Mouse (Mus musculus) heart, embryonic 14.5 days (tissue): ENCODE measurements around the gene Rasgrf1. TPM values are rescaled to one million over a fixed set of nuclear protein-coding genes. Genes with fewer than 3 reads are reported as not detected.

Source experiments
- ATAC-seq: fragments of 200-750 bp; cut with Nextera tagmentation; 2 replicates; pipeline ENCODE4 v1.8.0; 2017; ENCODE audit warnings: low read depth, moderate TSS enrichment; ENCODE audit not compliant: insufficient number of reproducible peaks, insufficient read depth, low FRiP score
- H3K27ac ChIP-seq, 2 experiments: fragments of 200-500 bp in 1 of 2; fragments of 300-500 bp in 1 of 2; sonication (generic) in 1 of 2; replicated peaks in 1 of 2; 2 replicates each; pipeline ENCODE4 v1.5.1; 2012 to 2014; ENCODE audit warnings: low read depth in 2 of 2, low read length in 2 of 2, control low read depth in 1 of 2, mild to moderate bottlenecking in 1 of 2, mixed read lengths in 1 of 2; ENCODE audit not compliant: control insufficient read depth in 1 of 2, insufficient read depth in 1 of 2
- H3K27me3 ChIP-seq: fragments of 300-500 bp; sonication (generic); 2 replicates; pipeline ENCODE4 v1.6.1; 2014; ENCODE audit warnings: mild to moderate bottlenecking, low read length, control low read depth; ENCODE audit not compliant: control insufficient read depth, insufficient read depth
- H3K36me3 ChIP-seq: fragments of 300-500 bp; sonication (generic); 2 replicates; pipeline ENCODE4 v1.6.1; 2014; ENCODE audit warnings: mild to moderate bottlenecking, control low read depth, low read length, mixed read lengths; ENCODE audit not compliant: control insufficient read depth, insufficient read depth
- H3K4me1 ChIP-seq, 2 experiments: fragments of 200-500 bp in 1 of 2; fragments of 300-500 bp in 1 of 2; sonication (generic) in 1 of 2; 2 replicates each; pipeline ENCODE4 v1.6.1; 2012 to 2014; ENCODE audit warnings: low read length in 2 of 2, control low read depth in 1 of 2, mixed read lengths in 1 of 2; ENCODE audit not compliant: control insufficient read depth in 2 of 2, insufficient read depth in 2 of 2
- H3K4me2 ChIP-seq: fragments of 300-500 bp; sonication (generic); 2 replicates; pipeline ENCODE4 v1.6.1; 2014; ENCODE audit warnings: mild to moderate bottlenecking, low read length
- H3K4me3 ChIP-seq, 2 experiments: fragments of 200-500 bp in 1 of 2; fragments of 300-500 bp in 1 of 2; sonication (generic) in 1 of 2; 2 replicates each; pipeline ENCODE4 v1.5.1; 2012 to 2014; ENCODE audit warnings: low read length in 2 of 2, mild to moderate bottlenecking in 2 of 2, control low read depth in 1 of 2, low read depth in 1 of 2, moderate library complexity in 1 of 2; ENCODE audit not compliant: control insufficient read depth in 1 of 2, insufficient read depth in 1 of 2
- H3K9ac ChIP-seq: fragments of 300-500 bp; sonication (generic); 2 replicates; pipeline ENCODE4 v1.6.1; 2014; ENCODE audit warnings: mild to moderate bottlenecking, low read length
- H3K9me3 ChIP-seq: fragments of 300-500 bp; sonication (generic); 2 replicates; pipeline ENCODE4 v1.6.1; 2016; ENCODE audit warnings: low read length, control low read depth; ENCODE audit not compliant: control insufficient read depth
- WGBS: fragments of 180-500 bp; shearing (Covaris S2); extraction: QIAGEN DNeasy Blood & Tissue Kit; methylation state at CpG from one replicate; pipeline ENCODE4 v1.1.7; 2014; 5-methylcytosine and 5-hydroxymethylcytosine counted together
- polyA plus RNA-seq: library from polyadenylated mRNA; unstranded; fragments of >200 nt; fragmentation: Nextera tagmentation; extraction: Ambion mirVana; gene quantifications from 2 replicates; pipeline ENCODE4 v1.2.1, GENCODE M21; 2014

Gene Rasgrf1
- polyA plus RNA-seq, 1 experiment from 2014 or later = 0.11 TPM

GRCm38 (mm10) chr9:90020866-90021265 is 111.2 kb downstream of the Rasgrf1 start:
- Histone ChIP-seq H3K4me2 (no peak overlapping the region), H3K4me1 (no peaks in the 10 kb centered on the region), H3K9ac (no peak overlapping the region), H3K36me3 (no peaks in the 10 kb centered on the region), H3K4me3 (no peak overlapping the region), H3K27ac (no peak overlapping the region), H3K9me3 (no peaks in the 10 kb centered on the region), H3K27me3 (no peaks in the 10 kb centered on the region)
- WGBS = 69% methylated on average over 6 of the region's 6 CpGs
- ATAC-seq = no peak

- no peaks in the 10 kb centered on the region for H3K4me1 ChIP-seq
- no peak overlapping the region for H3K27ac ChIP-seq
- H3K27me3 ChIP-seq = no peaks in the 10 kb centered on the region
- H3K36me3 ChIP-seq = no peaks in the 10 kb centered on the region
- no peak for ATAC-seq
- WGBS = 77% methylated on average over 4 of the region's 4 CpGs
- no peak overlapping the region for H3K9ac ChIP-seq
- H3K4me3 ChIP-seq = no peak overlapping the region
- no peaks in the 10 kb centered on the region for H3K9me3 ChIP-seq
- H3K4me2 ChIP-seq = no peak overlapping the region
Observed at GRCm38 (mm10) chr9:90021442-90021841, 111.7 kb downstream of the Rasgrf1 start.

GRCm38 (mm10) chr9:90027709-90028108 is 118.0 kb downstream of the Rasgrf1 start:
- Histone ChIP-seq H3K4me2 (no peak overlapping the region), H3K4me1 (no peaks in the 10 kb centered on the region), H3K36me3 (no peaks in the 10 kb centered on the region), H3K27me3 (no peaks in the 10 kb centered on the region), H3K4me3 (no peak overlapping the region), H3K9me3 (no peaks in the 10 kb centered on the region), H3K9ac (no peak overlapping the region), H3K27ac (no peak overlapping the region)
- WGBS = 89% methylated on average over 6 of the region's 6 CpGs
- ATAC-seq = no peak

- Histone ChIP-seq H3K27ac (no peak overlapping the region), H3K4me3 (no peak overlapping the region), H3K36me3 (no peaks in the 10 kb centered on the region), H3K4me1 (no peaks in the 10 kb centered on the region), H3K9ac (no peak overlapping the region), H3K27me3 (no peaks in the 10 kb centered on the region), H3K9me3 (no peaks in the 10 kb centered on the region), H3K4me2 (no peak overlapping the region)
- 62% methylated on average over 4 of the region's 4 CpGs for WGBS
- ATAC-seq = no peak
Observed at GRCm38 (mm10) chr9:90033922-90034321, 124.2 kb downstream of the Rasgrf1 start.

- H3K4me1 ChIP-seq = no peaks in the 10 kb centered on the region
- 67% methylated on average over 2 of the region's 2 CpGs for WGBS
- H3K27ac ChIP-seq = no peak overlapping the region
- H3K9ac ChIP-seq = no peak overlapping the region
- H3K36me3 ChIP-seq = no peaks in the 10 kb centered on the region
- no peak overlapping the region for H3K4me2 ChIP-seq
- no peak overlapping the region for H3K4me3 ChIP-seq
- no peak for ATAC-seq
- H3K27me3 ChIP-seq = no peaks in the 10 kb centered on the region
- no peaks in the 10 kb centered on the region for H3K9me3 ChIP-seq
Observed at GRCm38 (mm10) chr9:90035168-90035567, 125.5 kb downstream of the Rasgrf1 start.

GRCm38 (mm10) chr9:90035794-90036193 is 126.1 kb downstream of the Rasgrf1 start:
- Histone ChIP-seq H3K27me3 (no peaks in the 10 kb centered on the region), H3K4me2 (no peak overlapping the region), H3K4me3 (no peak overlapping the region), H3K9ac (no peak overlapping the region), H3K9me3 (no peaks in the 10 kb centered on the region), H3K36me3 (no peaks in the 10 kb centered on the region), H3K4me1 (no peaks in the 10 kb centered on the region), H3K27ac (no peak overlapping the region)
- ATAC-seq = no peak
- 81% methylated on average over 3 of the region's 3 CpGs for WGBS

GRCm38 (mm10) chr9:90036313-90036712 is 126.6 kb downstream of the Rasgrf1 start:
- WGBS = 76% methylated on average over 4 of the region's 4 CpGs
- Histone ChIP-seq H3K9ac (no peak overlapping the region), H3K27ac (no peak overlapping the region), H3K27me3 (no peaks in the 10 kb centered on the region), H3K36me3 (no peaks in the 10 kb centered on the region), H3K4me1 (no peaks in the 10 kb centered on the region), H3K9me3 (no peaks in the 10 kb centered on the region), H3K4me3 (no peak overlapping the region), H3K4me2 (no peak overlapping the region)
- no peak for ATAC-seq

GRCm38 (mm10) chr9:90038535-90038934 is 128.8 kb downstream of the Rasgrf1 start:
- no peaks in the 10 kb centered on the region for H3K36me3 ChIP-seq
- no peaks in the 10 kb centered on the region for H3K4me1 ChIP-seq
- no peaks in the 10 kb centered on the region for H3K9me3 ChIP-seq
- H3K4me3 ChIP-seq = no peak overlapping the region
- 62% methylated on average over 4 of the region's 4 CpGs for WGBS
- ATAC-seq = no peak
- no peak overlapping the region for H3K27ac ChIP-seq
- H3K9ac ChIP-seq = no peak overlapping the region
- no peaks in the 10 kb centered on the region for H3K27me3 ChIP-seq
- no peak overlapping the region for H3K4me2 ChIP-seq
